Mouse (Mus musculus) liver, embryonic 15.5 days (tissue): ENCODE data around the gene Klhl31. TPM values are rescaled to one million over a fixed set of nuclear protein-coding genes. Genes with fewer than 3 reads are reported as not detected.

Experiments
- ATAC-seq: fragments of 200-750 bp; cut with Nextera tagmentation; 2 replicates; pipeline ENCODE4 v1.8.0; 2017; ENCODE audit warnings: moderate number of reproducible peaks, mild to moderate bottlenecking, moderate library complexity; ENCODE audit not compliant: insufficient read depth
- H3K27ac ChIP-seq: fragments of 300-500 bp; sonication (generic); replicated peaks from 2 replicates; pipeline ENCODE4 v1.5.1; 2015; ENCODE audit warnings: mild to moderate bottlenecking, inconsistent platforms
- H3K27me3 ChIP-seq: fragments of 300-500 bp; sonication (generic); 2 replicates; pipeline ENCODE4 v1.6.1; 2015; ENCODE audit warnings: mild to moderate bottlenecking, inconsistent platforms
- H3K36me3 ChIP-seq: fragments of 300-500 bp; sonication (generic); replicated peaks from 2 replicates; pipeline ENCODE4 v1.6.1; 2015; ENCODE audit warnings: moderate library complexity, mild to moderate bottlenecking, inconsistent platforms
- H3K4me1 ChIP-seq: fragments of 300-500 bp; sonication (generic); replicated peaks from 2 replicates; pipeline ENCODE4 v1.6.1; 2015; ENCODE audit warnings: inconsistent platforms
- H3K4me2 ChIP-seq: fragments of 300-500 bp; sonication (generic); 2 replicates; pipeline ENCODE4 v1.6.1; 2015; ENCODE audit warnings: moderate library complexity, mild to moderate bottlenecking, inconsistent platforms
- H3K4me3 ChIP-seq: fragments of 300-500 bp; sonication (generic); replicated peaks from 2 replicates; pipeline ENCODE4 v1.5.1; 2015; ENCODE audit warnings: mild to moderate bottlenecking, inconsistent platforms
- H3K9ac ChIP-seq: fragments of 300-500 bp; sonication (generic); 2 replicates; pipeline ENCODE4 v1.6.1; 2015; ENCODE audit warnings: moderate library complexity, mild to moderate bottlenecking, inconsistent platforms
- H3K9me3 ChIP-seq: fragments of 300-500 bp; sonication (generic); replicated peaks from 2 replicates; pipeline ENCODE4 v1.6.1; 2016; ENCODE audit warnings: inconsistent platforms
- WGBS: fragments of 180-500 bp; shearing (Covaris S2); methylation state at CpG from one replicate; pipeline ENCODE4 v1.1.7; 2015; ENCODE audit warnings: mixed read lengths; ENCODE audit not compliant: insufficient replicate concordance; 5-methylcytosine and 5-hydroxymethylcytosine counted together
- polyA plus RNA-seq: library from polyadenylated mRNA; unstranded; fragments of >200 nt; fragmentation: Nextera tagmentation; extraction: Ambion mirVana; gene quantifications from 2 replicates; pipeline ENCODE4 v1.2.1, GENCODE M21; 2015

Gene Klhl31
- polyA plus RNA-seq, 1 experiment from 2014 or later: 1.4 TPM

DNA sequence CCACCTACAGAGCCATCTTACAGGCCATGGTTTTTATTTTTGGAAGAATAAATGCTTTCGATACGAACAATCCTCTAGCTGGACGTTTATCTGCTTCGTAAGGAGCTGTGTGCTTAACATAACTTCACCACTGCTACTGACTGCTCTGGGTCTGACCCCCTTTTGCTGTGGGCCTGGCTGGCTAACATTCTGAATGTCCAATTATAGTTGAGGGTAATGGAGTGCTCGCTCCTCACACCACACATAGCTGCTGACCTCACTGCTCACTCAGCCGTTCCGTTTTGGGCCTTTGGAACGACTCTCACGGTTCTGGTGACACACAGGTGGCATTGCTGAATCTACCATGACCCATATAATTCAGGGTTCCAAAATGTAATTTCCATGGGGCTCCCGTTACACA, 7.6 kb upstream of the Klhl31 start:
- ATAC-seq: no peak
- Histone ChIP-seq H3K27me3 (no peaks in the 10 kb centered on the region), H3K4me2 (no peak overlapping the region), H3K36me3 (no peaks in the 10 kb centered on the region), H3K4me1 (no peaks in the 10 kb centered on the region), H3K9me3 (no peaks in the 10 kb centered on the region), H3K4me3 (no peak overlapping the region), H3K9ac (no peak overlapping the region), H3K27ac (no peak overlapping the region)
- 67% methylated on average over 10 of the region's 10 CpGs for WGBS

DNA sequence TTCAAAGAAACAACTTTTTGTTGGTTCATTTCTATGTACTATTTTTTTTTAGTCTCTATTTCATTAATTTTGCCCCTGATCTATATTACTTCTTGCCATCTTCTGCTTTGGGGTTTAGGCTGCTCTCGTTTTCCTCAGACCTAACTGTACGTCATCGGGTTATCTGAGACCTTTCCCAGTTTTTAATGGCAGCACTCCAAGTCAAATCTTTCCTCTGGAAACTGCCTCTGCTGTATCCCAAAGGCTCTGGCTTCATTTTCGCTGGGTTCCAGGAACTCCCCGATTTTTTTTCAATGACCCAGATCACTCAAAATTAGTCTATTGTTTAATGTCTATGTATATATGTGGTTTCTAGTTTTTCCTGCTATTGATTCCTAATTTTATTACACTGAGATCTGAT, 6.6 kb upstream of the Klhl31 start:
- no peak for ATAC-seq
- Histone ChIP-seq H3K4me3 (no peak overlapping the region), H3K9me3 (no peaks in the 10 kb centered on the region), H3K27ac (no peak overlapping the region), H3K9ac (no peak overlapping the region), H3K36me3 (no peaks in the 10 kb centered on the region), H3K4me1 (no peaks in the 10 kb centered on the region), H3K27me3 (no peaks in the 10 kb centered on the region), H3K4me2 (no peak overlapping the region)
- 56% methylated on average over 5 of the region's 5 CpGs for WGBS

DNA sequence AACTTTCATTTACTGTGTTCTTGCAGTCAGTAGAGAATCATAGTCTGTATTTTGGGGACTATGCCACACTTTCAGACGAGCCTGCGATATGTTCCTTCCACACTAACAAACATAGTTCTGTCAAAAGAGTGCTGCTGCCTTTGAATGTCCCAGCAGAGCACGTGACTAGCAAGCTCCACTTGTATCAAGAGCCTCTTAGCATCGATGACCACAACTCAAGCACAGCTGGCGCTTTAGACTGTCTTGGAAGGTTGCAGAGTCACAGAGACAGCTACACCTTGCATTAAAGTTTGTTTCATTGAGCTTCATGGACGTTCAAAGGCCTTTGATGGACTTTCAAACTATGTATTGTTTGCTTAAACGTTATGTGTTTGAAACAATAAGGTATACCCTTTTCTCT, 5.5 kb upstream of the Klhl31 start:
- no peak for ATAC-seq
- 52% methylated on average over 7 of the region's 7 CpGs for WGBS
- H3K9me3 ChIP-seq: no peaks in the 10 kb centered on the region
- H3K36me3 ChIP-seq: no peaks in the 10 kb centered on the region
- no peak overlapping the region for H3K4me2 ChIP-seq
- H3K27me3 ChIP-seq: no peaks in the 10 kb centered on the region
- H3K9ac ChIP-seq: no peak overlapping the region
- no peak overlapping the region for H3K27ac ChIP-seq
- no peaks in the 10 kb centered on the region for H3K4me1 ChIP-seq
- H3K4me3 ChIP-seq: no peak overlapping the region

DNA sequence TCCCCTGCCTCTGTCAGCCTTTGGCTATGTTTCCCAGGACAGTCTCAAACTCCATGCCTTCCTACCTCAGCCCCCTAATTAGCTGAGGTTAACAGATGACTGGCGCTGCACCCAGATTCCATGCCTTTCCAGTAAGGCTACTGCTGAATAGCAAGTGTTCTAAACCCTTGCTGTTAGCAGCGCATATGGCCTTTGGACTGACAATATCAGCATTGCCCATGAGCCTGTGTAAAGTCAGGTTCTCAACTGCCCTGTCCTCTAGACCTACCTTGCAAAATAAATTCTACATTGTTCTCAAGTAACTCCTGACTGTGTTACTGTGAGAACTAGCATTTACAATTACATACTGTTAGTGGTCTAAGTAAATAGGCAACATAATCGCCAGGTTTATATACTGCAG, 3.9 kb upstream of the Klhl31 start:
- no peak overlapping the region for H3K4me2 ChIP-seq
- WGBS: 62% methylated on average over 3 of the region's 3 CpGs
- no peak overlapping the region for H3K27ac ChIP-seq
- no peak for ATAC-seq
- H3K27me3 ChIP-seq: no peaks in the 10 kb centered on the region
- H3K9ac ChIP-seq: no peak overlapping the region
- H3K4me3 ChIP-seq: no peak overlapping the region
- H3K9me3 ChIP-seq: no peaks in the 10 kb centered on the region
- H3K4me1 ChIP-seq: no peaks in the 10 kb centered on the region
- no peaks in the 10 kb centered on the region for H3K36me3 ChIP-seq

GRCm38 (mm10) chr9:77636003-77636402, 297 bp upstream of the Klhl31 start:
- H3K4me2 ChIP-seq: no peak overlapping the region
- ATAC-seq: no peak
- no peaks in the 10 kb centered on the region for H3K27me3 ChIP-seq
- H3K36me3 ChIP-seq: no peaks in the 10 kb centered on the region
- no peak overlapping the region for H3K9ac ChIP-seq
- H3K4me1 ChIP-seq: no peaks in the 10 kb centered on the region
- no peaks in the 10 kb centered on the region for H3K9me3 ChIP-seq
- 62% methylated on average over 5 of the region's 5 CpGs for WGBS
- H3K4me3 ChIP-seq: no peak overlapping the region
- H3K27ac ChIP-seq: no peak overlapping the region

DNA sequence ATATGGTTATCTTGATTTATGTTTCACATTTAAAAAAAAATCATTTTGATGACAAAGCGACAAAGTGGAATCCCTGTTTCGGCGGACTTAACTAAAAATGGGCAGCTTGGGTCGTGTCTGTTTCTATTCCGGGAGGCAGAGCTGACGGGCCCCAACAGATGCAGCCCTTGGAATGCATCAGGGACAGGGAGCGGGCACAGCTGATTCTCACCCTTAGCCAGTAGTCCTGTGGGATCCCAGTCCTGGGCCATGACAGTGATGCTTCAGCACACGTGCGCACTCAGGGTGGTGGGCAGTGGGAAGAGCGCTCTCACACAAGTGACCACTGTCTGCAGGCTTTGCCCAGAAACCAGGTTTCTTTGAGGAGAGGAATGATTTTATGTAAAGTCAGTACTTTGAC, 1.1 kb downstream of the Klhl31 start:
- no peak for ATAC-seq

GRCm38 (mm10) chr9:77645176-77645575, 8.9 kb downstream of the Klhl31 start:
- no peak for ATAC-seq

More for the DNA sequence above, 1.1 kb downstream of the Klhl31 start:
- Histone ChIP-seq H3K9ac (no peak overlapping the region), H3K27ac (no peak overlapping the region), H3K4me3 (no peak overlapping the region), H3K9me3 (no peaks in the 10 kb centered on the region), H3K4me2 (no peak overlapping the region), H3K36me3 (no peaks in the 10 kb centered on the region), H3K27me3 (no peaks in the 10 kb centered on the region), H3K4me1 (no peaks in the 10 kb centered on the region)
- WGBS: 68% methylated on average over 10 of the region's 10 CpGs

GRCm38 (mm10) chr9:77651847-77652246, 15.5 kb downstream of the Klhl31 start:
- Histone ChIP-seq H3K9me3 (no peaks in the 10 kb centered on the region), H3K4me3 (no peak overlapping the region), H3K4me2 (no peak overlapping the region), H3K27ac (no peak overlapping the region), H3K4me1 (peaks cover 9% of the 10 kb centered on the region; the same call in 1 of the 2 replicates), H3K9ac (no peak overlapping the region), H3K27me3 (peaks cover 21% of the 10 kb centered on the region), H3K36me3 (no peaks in the 10 kb centered on the region)
- no peak for ATAC-seq
- 44% methylated on average over 7 of the region's 7 CpGs for WGBS

More at GRCm38 (mm10) chr9:77645176-77645575, 8.9 kb downstream of the Klhl31 start:
- no peak overlapping the region for H3K9ac ChIP-seq
- H3K4me1 ChIP-seq: no peaks in the 10 kb centered on the region
- 43% methylated on average over 2 of the region's 2 CpGs for WGBS
- H3K27ac ChIP-seq: no peak overlapping the region
- no peaks in the 10 kb centered on the region for H3K36me3 ChIP-seq
- no peaks in the 10 kb centered on the region for H3K9me3 ChIP-seq
- no peaks in the 10 kb centered on the region for H3K27me3 ChIP-seq
- H3K4me3 ChIP-seq: no peak overlapping the region
- no peak overlapping the region for H3K4me2 ChIP-seq

- H3K27me3 ChIP-seq: peaks cover 22% of the 10 kb centered on the region
- no peak overlapping the region for H3K4me3 ChIP-seq
- no peaks in the 10 kb centered on the region for H3K36me3 ChIP-seq
- 52% methylated on average over 3 of the region's 3 CpGs for WGBS
- H3K27ac ChIP-seq: no peak overlapping the region
- ATAC-seq: no peak
- H3K9me3 ChIP-seq: no peaks in the 10 kb centered on the region
- H3K9ac ChIP-seq: no peak overlapping the region
- H3K4me2 ChIP-seq: no peak overlapping the region
- H3K4me1 ChIP-seq: peaks cover 9% of the 10 kb centered on the region; the same call in 1 of the 2 replicates
Measured at GRCm38 (mm10) chr9:77653907-77654306, 17.6 kb downstream of the Klhl31 start.

- Histone ChIP-seq H3K9ac (peak overlapping the region; percentile 27; the same call in 1 of the 2 replicates), H3K4me2 (peak overlapping the region; percentile 83), H3K4me1 (peaks cover 9% of the 10 kb centered on the region; the same call in 1 of the 2 replicates), H3K27me3 (peaks cover 22% of the 10 kb centered on the region), H3K36me3 (no peaks in the 10 kb centered on the region), H3K4me3 (peak overlapping the region; percentile 52), H3K9me3 (no peaks in the 10 kb centered on the region), H3K27ac (no peak overlapping the region)
- WGBS: under 1% methylated on average over 85 of the region's 85 CpGs
- ATAC-seq: peak; percentile 28; the same call in 1 of the 2 replicates
Measured at GRCm38 (mm10) chr9:77655181-77655934, 19.1 kb downstream of the Klhl31 start.

DNA sequence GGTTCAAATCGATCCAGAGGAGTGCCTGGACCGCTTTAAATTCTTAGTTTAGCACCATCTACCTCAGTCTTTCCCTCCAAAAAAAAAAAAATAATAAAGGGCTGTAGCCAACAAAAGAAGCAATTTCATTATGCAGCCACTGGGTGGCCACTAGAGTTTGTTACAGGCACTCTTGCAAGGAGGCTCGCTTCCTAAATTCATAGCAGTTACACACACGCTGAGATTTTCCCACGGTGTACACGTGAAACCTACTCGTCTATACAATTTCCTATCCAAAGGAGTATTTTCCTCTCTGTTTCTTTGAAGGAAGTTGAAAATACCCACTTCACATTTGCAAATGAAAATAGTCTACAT, 19.6 kb downstream of the Klhl31 start:
- 0 out of 2 replicates have a peak overlapping the region, but pooled peaks have one; percentile 27 for H3K9ac ChIP-seq
- H3K4me1 ChIP-seq: peaks cover 9% of the 10 kb centered on the region; the same call in 1 of the 2 replicates
- H3K4me3 ChIP-seq: peak overlapping the region; percentile 52
- under 1% methylated on average over 7 of the region's 7 CpGs for WGBS
- H3K27ac ChIP-seq: no peak overlapping the region
- no peak for ATAC-seq
- no peaks in the 10 kb centered on the region for H3K9me3 ChIP-seq
- H3K27me3 ChIP-seq: peaks cover 22% of the 10 kb centered on the region
- peak overlapping the region; percentile 83 for H3K4me2 ChIP-seq
- no peaks in the 10 kb centered on the region for H3K36me3 ChIP-seq

- Histone ChIP-seq H3K4me1 (no peaks in the 10 kb centered on the region), H3K36me3 (no peaks in the 10 kb centered on the region), H3K4me3 (no peak overlapping the region), H3K9me3 (no peaks in the 10 kb centered on the region), H3K27ac (no peak overlapping the region), H3K4me2 (no peak overlapping the region), H3K27me3 (no peaks in the 10 kb centered on the region; the same call in 1 of the 2 replicates), H3K9ac (no peak overlapping the region)
- WGBS: 39% methylated on average over 3 of the region's 3 CpGs
- no peak for ATAC-seq
Measured at GRCm38 (mm10) chr9:77662917-77663316, 26.6 kb downstream of the Klhl31 start.
